Mouse (Mus musculus): ENCODE measurements around the gene Rnf114.

DNA sequence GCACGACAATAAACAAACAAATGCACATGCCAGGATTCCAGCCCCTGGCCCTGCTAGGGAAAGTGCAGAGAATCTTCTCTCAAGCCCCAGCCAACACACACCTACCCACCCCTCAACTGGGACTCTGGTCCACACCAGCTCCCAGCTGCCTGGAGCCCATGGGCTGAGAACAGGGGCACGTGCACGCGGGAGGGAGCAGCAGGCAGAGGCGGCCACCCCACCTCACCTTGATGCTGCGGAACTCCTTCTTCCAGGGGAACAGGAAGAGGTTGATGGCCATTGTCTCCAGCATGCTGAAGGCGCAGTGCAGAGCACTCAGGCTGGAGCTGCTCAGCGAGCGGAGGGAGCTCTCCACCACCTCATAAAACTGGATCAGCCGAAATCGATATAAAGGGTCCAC is 7.5 kb upstream of the Rnf114 start:
- TF ChIP-seq CTCF (IDR thresholded peaks at IDR 0.05; ENCODE audit: low read depth) (no peak), EP300 (IDR thresholded peaks at IDR 0.05; ENCODE audit: low read depth) (no peak)
